Mouse (Mus musculus) kidney, adult 11 months (tissue): ENCODE measurements around the gene Pds5b.
"Not testable (repeated sequence)": the region's sequence is repeated elsewhere in the genome, so short reads cannot be mapped to it uniquely, and the experiment has no call there.

Source experiments
- DNase-seq: peaks from one replicate; pipeline ENCODE4 v3.0.0; 2022

Pds5b gene

DNA sequence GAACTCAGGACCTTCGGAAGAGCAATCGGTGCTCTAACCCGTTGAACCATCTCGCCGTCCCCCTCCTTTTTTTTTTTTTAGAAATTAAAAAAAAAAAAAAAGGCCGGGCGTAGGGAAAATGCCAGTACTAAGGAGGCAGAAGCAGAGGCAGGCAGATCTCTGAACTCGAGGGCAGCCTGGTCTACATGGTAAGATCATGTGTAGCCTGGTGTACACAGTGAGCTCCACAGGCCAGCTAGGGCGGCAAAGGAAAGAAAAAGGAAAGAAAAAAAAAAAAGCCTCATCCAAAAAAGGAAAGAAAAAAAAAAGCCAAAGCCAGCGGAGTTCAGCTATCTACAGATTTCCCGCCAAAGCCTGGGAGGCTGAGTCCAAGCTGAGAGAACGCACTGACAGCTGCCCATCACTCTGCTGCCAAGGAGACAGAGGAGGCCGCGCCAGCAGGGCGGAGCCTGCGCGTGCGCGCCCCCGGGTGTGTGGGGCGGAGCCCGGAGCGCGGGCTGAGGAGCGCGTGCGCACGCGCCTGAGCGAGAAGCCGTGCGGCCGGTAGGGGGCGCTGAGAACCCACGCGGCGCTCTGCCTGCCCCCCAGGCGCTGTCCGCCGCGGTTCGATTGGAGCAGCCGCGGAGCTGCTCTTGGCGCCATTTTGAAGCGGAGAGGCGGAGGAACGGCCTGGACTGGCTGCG, at the start of gene Pds5b:
Gene Pds5b, plus strand, starts transcription at position 587 of the 683 bp plus-strand sequence.
- peak; percentile 94 for DNase-seq

DNA sequence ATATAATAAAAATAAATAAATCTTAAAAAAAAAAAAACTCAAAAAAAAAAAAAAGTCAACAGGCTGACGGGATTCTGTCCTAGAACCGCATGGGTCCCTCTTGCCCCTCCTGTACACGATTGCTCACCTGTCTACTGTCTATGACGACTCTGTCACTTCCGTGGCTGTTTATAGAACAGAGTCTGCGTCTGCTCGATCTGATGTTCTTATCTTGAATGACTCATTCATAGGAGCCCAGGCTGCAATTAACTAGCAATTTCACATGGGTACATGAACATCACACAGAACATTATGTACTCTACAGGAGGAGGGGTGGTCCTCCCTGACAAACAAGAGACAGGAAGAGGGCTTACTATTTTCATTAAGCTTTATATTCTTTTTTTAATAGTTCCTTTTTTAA, 48.0 kb upstream of the Pds5b start:
- no peak for DNase-seq

DNA sequence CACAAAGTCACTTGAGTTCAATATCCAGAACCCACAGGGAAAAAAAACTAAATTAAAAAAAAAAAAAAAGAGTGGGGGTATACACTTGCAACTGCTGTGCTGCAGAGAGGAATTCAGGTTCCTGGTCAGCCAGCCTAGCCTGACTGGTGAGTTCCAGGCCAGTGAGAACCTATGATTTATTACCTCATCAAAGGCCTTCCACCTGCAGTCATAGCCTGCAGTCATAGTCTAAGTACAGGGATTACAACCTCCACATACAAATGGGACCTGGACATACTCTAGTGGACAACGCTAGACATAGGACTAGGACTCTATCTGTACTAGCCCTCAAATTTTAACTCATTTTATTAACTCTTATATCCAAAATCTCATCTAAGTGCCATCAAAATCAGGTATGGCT, 44.3 kb upstream of the Pds5b start:
- DNase-seq: no peak

DNA sequence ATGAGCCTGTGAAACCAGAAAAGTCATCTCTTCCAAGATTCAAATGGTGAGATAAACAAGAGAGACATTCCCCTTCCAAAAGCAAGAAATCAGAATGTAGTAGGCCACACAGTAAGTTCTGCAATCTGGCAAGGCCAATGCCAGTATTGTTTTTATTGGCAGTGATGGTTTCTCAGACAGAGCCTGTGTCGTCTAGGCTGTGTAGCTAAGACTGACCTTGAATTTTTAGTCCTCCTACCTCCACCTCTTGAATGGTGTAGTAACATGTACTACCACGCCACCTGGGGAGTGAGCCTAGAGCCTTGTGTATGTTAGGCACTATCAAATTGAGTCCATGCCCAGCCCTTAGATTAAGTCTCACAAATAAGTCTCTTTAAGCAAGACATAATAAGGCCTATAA, 43.8 kb upstream of the Pds5b start:
- DNase-seq: no peak

DNA sequence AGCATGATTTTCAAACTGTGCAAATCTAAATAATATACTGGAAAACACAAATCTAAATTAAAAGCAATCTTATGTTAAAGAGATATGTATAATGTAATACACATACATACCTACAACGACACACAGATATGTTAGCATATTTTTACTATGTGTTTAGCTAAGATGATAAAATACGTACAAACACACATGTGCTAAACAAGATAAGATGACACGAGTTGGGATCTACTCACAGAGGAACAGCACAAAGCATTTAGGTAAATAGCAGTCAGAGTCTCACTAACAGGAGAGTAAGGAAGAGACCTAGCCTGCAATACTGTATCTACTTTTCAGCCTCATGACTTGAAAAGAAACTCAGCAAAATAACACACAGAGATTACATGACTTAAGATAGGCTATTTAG, 32.1 kb upstream of the Pds5b start:
- no peak for DNase-seq

DNA sequence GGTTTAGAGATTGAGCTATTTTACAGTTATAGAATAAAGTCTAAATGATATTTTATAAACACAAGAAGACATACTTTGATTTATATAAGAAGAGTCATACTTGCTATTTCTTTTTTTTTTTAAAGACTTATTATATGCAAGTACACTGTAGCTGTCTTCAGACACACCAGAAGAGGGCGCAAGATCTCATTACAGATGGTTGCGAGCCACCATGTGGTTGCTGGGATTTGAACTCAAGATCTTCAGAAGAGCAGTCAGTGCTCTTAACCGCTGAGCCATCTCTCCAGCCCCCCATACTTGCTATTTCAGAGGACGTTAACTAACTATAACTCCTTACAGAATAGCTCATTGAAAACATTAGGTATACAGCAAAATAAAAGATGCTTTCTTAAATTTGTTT, 30.1 kb upstream of the Pds5b start:
- not testable (repeated sequence) for DNase-seq

DNA sequence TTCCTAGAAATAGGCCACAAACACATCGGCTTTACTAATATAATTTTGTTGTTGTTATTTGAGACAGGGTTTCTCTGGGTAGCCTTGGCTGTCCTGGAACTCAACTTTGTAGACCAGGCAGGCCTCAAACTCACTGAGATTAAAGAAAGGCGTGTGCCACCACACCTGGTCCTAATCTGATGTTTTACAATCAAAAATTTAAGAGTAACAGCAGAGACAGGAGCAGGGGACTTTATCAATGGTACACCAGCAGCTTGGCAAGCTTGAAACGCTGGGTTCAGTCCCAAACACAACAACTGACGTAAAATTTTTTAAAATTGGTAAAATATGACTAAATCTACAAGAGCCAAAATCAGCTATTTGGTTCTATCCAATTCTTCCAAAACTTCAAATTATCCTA, 28.6 kb upstream of the Pds5b start:
- no peak for DNase-seq

DNA sequence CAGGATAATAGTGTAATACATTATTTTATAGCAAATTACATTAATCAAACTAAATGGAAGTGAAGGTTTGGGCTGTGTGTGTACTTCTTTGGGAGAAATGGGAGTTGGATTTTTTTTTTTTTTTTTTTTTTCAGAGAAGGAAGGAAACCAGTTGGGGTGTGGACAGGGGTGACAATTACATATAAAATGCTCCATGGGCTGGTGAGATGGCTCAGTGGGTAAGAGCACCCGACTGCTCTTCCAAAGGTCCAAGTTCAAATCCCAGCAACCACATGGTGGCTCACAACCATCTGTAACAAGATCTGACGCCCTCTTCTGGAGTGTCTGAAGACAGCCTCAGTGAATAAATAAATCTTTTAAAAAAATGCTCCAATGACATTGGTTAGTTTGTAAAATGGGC, 21.0 kb upstream of the Pds5b start:
- no peak for DNase-seq

DNA sequence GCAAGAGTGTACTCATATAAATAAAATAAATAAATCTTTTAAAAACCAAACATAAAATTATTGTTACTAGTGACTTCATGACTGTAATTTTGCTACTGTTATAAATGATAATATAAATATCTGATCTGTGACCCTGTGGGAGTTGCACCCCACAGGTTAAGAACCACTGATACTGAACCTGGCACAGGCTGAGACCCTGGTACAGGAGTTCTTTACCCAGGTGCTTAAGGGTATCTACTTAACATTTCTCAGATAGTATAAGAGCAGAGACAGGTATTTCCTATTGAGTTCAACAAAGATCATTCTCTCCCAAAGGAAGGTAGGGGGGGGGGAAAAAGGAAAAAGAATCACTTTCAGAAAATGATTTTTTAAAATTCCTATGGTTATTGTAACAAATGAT, 19.0 kb upstream of the Pds5b start:
- DNase-seq: no peak

DNA sequence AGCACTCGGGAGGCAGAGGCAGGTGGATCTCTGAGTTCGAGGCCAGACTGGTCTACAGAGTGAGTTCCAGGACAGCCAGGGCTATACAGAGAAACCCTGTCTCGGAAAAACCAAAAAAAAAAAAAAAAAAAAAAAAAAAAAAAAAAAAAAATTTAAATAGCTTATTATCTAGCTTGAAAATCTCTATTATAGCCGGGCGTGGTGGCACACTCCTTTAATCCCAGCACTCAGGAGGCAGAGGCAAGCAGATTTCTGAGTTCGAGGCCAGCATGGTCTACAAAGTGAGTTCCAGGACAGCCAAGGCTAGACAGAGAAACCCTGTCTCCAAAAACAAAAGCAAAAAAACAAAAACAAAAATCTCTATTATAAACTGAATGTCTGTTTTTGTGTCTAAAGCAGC, 14.1 kb upstream of the Pds5b start:
- not testable (repeated sequence) for DNase-seq

DNA sequence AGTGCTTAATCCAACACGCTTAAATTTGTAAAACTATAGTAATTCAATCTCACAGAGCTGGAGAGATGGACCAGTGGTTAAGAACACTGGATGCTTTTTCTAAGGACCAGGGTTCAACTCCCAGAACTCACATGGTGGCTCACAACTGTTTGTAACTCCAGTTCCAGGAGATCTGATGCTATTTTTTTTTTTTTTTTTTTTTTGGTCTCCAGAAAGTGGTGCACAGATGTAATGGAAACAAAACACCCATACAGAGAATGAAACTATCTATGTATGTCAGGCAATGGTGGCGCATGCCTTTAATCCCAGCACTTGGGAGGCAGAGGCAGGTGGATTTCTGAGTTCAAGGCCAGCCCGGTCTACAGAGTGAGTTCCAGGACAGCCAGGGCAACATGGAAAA, 13.2 kb upstream of the Pds5b start:
- DNase-seq: not testable (repeated sequence)

DNA sequence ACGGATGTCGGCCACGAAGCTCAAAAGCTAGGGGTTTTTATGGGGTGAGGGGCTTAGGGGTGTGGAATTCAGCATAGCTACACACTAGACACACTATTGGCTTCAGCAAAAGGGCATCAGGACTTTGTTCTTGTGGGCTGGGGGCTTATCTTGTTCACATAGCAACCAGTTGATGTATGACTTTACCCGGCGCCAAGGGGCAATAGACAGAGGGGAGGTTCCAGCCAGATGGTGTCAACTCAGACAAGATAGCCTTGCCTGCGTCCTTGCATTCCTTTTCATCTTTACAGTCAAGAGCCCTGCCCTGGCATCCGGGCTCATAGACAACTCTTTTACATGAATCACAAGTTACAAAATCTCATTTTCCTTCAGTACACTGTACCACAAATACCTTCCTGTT, 9.6 kb upstream of the Pds5b start:
- not testable (repeated sequence) for DNase-seq

DNA sequence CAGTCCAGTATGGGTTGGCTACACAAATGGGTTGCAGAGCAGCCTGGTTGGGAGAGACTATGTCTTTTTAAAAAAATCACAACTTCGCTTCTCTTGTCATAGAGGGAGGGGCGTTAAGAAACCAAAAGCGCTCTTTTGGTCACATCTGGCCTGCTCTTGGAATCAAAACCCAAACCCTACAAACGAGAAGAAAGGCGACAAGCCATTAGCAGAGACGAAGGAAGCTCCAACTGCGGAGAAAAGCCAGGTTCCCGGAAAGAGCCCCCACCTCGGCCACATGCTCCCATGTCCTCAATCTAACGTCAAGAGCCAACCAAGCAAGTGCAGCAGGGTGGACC, 8.8 kb upstream of the Pds5b start:
- DNase-seq: no peak

DNA sequence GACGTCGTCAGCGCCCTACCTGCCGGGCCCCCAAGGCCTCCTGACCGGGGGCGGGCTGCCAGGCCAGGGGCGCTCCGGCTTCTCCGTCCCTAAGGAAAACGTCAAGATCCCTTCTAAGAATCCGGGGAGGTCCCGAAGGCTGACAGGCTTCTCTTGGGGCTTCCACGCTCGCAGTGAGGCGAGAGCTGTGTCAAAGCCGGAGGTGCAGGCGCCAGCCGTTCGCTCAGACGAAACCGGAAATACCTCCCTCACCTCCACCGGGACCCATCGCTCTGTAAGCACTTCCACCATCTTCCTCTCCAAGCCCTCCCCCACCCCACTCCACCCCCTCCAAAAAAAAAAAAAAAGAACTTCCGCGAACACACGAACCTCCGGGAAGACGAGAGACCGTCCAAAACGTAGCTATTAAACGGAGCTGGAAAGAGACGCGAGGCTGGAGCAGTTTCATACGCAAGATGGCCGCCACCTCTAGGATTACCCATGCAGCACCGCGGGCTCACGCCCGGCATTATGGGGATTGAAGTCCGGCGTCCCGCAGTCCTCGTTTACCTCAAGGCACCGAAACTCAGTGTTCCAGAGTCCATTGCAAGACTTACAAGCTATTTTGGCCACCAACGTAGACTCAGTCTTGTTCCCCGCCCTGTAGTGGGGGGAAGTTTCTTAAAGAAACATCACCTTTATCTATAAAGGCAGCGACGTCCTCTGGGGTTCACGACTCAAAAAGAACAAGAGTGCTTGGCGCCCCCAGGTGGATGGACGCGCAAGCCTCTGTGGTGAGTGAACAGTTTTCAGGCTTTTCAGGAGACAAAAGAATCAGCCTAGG, 8.2 kb upstream of the Pds5b start:
- peak; percentile 99 for DNase-seq

DNA sequence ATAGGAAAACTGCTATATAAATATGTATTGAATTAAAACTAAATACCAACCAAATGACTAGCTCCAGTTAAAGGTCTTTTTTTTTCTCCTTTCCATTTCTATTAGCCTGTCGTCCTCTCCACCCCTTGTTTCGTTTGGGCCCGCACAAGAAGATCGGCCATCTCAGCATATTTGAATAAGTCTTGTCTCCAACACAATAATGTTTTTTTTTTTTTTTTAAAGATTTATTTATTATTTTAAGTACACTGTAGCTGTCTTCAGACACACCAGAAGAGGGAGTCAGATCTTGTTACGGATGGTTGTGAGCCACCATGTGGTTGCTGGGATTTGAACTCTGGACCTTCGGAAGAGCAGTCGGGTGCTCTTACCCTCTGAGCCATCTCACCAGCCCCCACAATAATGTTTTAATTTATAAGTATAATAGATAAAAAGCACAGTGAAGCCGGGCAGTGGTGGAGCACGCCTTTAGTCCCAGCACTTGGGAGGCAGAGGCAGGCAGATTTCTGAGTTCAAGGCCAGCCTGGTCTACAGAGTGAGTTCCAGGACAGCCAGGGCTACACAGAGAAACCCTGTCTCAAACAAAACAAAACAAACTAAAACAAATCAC, 7.3 kb upstream of the Pds5b start, which contains the start of gene N4bp2l2:
Gene N4bp2l2, minus strand, starts transcription at position 51 of the 607 bp plus-strand sequence.
- DNase-seq: not testable (repeated sequence)

DNA sequence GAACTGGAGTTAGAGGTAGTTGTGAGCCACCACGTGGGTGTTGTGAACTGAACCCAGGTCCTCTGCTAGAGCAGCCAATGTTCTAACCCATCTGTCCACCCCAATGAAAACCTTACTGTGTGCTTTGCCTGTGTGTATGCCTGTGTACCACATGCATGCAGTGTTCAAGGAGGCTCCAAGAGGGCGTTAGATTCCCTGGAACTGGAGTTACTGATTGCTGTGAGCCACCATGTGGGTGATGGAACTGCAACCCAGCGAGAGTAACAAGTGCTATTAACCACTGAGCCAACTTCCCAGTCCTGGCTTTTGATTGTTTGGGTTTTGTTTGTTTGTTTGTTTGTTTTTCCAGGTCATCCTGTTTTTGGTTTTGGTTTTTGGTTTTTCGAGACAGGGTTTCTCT, 4.8 kb upstream of the Pds5b start:
- no peak for DNase-seq

DNA sequence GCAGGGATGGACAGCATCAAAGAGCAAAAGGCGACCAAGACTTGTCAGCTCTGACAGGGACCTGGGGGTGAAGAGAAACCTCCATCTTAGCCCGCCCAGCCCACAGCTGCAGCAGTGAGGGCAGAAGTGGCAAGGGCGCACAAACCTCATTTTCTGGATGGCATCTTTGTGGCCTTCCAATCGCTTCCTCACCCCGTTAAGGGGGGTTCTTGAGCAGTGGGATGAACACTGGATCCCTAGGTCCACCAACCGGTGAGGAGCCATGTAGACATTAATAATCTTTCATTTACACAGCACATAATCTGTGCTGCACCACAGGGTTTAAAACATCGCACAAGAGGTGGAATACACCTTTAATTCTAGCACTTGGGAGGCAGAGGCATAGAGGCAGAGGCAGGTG, 1.2 kb upstream of the Pds5b start:
- no peak for DNase-seq

DNA sequence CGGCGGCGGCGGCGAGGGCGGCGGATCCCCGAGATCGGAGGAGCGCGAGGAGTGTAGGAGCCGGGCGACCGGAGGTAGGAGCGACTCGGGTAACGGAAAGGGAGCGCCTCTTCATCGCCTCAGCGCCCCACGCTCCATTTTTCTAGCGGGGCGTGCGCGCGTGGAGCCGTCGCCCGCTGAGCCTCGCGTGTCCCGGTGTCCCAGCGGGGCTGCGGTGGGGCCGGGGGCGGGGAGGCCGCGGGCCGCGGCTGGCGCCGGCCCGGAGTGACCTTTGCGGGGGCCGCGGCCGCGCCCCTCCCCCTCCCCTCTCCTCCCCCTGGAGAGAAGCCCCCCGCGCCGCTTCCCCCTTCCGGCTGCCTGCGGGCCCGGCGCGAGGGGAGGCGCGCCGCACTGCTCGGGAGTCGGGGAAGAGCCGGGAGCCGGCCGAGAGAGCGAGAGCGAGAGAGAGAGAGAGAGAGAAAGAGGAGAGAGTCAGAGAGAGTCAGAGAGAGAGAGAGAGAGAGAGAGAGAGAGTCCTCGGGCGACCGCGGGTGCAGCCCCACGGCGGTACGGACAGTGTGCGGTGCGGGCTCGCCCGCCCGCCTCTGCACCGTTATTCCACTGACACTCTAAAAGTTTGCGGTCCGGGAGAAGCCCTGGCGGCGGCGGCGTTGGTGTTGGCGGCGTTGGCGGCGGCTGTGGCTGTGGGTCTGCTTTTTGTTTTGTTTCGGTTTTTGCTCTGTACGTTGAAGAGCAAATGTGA, 512 bp downstream of the Pds5b start:
- no peak for DNase-seq

DNA sequence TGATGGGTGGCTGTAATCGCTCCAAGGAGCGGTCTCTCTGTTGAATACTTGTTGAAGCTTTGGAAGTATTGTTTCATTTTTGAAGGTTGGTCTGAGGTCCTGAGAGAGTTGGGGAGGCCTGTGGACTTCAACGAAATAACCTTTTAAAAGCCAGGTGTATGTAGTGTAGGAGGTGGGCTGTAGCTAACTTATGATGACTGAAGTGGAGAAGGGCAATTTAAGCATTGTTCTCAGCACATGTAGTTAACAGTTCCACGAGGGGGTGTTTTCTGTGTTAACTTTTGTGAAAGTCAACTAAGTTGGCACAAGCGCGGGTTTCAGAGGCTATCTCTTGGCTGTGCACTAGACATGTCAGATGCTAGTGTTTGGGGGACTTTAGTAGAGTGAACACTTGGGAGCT, 1.3 kb downstream of the Pds5b start:
- no peak for DNase-seq

DNA sequence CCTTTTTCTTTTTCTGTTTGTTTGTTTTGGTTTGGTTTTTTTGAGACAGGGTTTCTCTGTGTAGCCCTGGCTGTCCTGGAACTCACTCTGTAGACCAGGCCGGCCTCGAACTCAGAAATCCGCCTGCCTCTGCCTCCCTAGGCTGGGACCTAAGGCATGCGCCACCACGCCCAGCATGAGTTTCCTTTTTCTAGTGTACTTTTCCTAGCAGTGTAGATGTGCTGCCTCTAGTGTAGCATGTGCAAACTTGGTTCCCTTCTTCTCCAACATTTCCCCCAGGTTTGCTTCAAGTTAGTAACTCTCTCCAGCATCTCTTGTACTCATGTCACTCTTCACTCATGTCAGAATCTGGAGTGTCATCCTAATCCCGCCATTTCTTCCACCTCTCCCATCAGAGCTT, 9.3 kb downstream of the Pds5b start:
- not testable (repeated sequence) for DNase-seq

DNA sequence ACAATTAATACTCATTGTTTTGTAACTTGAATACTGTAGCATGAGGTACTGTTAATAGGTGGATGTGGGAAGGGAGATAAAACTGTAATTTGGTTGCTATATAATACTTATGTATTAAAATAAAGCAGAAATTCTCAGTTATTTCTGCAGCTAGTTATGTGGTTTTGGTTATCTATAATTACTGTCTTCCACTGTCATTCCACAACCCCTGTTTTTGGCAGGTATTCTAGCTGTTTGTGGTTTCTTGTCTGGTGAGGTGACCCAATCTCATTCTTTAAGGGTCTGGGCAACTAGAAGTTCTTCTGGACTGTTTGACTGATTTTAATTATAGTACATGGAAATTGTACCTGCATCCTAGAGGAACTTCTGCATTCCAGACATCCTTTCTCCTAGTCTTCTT, 17.1 kb downstream of the Pds5b start:
- no peak for DNase-seq

DNA sequence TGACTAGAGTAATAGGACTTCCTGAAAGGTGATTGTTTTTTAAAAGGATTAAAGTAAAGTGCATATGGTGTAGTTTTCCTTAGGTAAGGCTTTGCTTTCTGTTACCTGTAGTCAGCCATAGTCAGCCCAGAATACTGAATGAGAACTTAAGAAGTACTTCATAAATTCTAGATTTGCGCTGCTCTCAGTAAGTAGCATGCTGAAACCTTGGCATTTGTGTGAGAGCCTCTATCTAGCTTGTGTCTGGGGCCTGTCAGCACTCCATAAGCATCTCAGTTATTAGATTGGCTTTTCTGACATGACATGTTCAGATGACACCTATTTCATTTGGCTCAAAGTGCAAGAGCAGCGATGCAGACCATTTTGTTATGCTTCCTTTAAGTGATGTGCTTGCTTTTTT, 19.7 kb downstream of the Pds5b start:
- no peak for DNase-seq

DNA sequence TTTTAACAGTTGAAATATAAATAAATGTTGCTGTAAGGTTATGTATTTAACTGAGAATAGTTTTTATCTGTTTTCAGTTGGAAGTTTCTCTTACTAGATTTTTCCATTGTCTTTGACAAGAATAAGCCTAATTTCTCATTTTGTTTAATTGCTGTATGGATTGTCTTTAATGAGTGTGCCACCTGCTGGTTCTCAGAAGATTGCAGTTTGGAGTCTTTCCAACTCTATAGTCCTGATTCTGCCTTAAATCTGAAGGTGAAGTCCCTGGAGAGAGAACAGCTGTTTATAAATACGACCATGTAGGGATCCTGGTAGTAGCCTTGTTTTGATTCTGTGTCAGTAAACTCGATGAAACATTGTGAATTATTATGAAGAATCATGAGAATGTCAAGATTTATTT, 29.2 kb downstream of the Pds5b start:
- DNase-seq: peak; percentile 19
